Mouse (Mus musculus): ENCODE data around the gene Sowahc.

Sowahc gene

GRCm38 (mm10) chr10:59221473-59222270 lies at the start of gene Sowahc, which contains the start of gene Sept10:
Gene Sowahc, plus strand, starts transcription at chr10:59221953.
Gene Sept10, minus strand, starts transcription at chr10:59221847.
- WGBS, result under 1% methylated on average over 84 of the region's 84 CpGs

GRCm38 (mm10) chr10:59172539-59172938 lies 49.2 kb upstream of the Sowahc start:
- 92% methylated on average over 1 of the region's 1 CpGs for WGBS

- 89% methylated on average over 3 of the region's 3 CpGs for WGBS
Observed at GRCm38 (mm10) chr10:59179620-59180019, 42.1 kb upstream of the Sowahc start.

- WGBS, result 76% methylated on average over 3 of the region's 3 CpGs
Observed at GRCm38 (mm10) chr10:59182306-59182705, 39.4 kb upstream of the Sowahc start.

- WGBS, result 83% methylated on average over 5 of the region's 5 CpGs
Observed at GRCm38 (mm10) chr10:59194891-59195290, 26.9 kb upstream of the Sowahc start.

- 82% methylated on average over 3 of the region's 3 CpGs for WGBS
Observed at GRCm38 (mm10) chr10:59196763-59197162, 25.0 kb upstream of the Sowahc start.

- WGBS, result under 1% methylated on average over 39 of the region's 39 CpGs
Observed at GRCm38 (mm10) chr10:59220824-59221472, 805 bp upstream of the Sowahc start.

- 3% methylated on average over 49 of the region's 49 CpGs for WGBS
Observed at GRCm38 (mm10) chr10:59222271-59223101, 733 bp downstream of the Sowahc start.

GRCm38 (mm10) chr10:59223301-59223700 lies 1.5 kb downstream of the Sowahc start:
- 43% methylated on average over 14 of the region's 14 CpGs for WGBS

- 72% methylated on average over 4 of the region's 4 CpGs for WGBS
Observed at GRCm38 (mm10) chr10:59223890-59224289, 2.1 kb downstream of the Sowahc start.

- 89% methylated on average over 2 of the region's 2 CpGs for WGBS
Observed at GRCm38 (mm10) chr10:59225137-59225536, 3.4 kb downstream of the Sowahc start.

GRCm38 (mm10) chr10:59229205-59229820 lies 7.6 kb downstream of the Sowahc start:
- 43% methylated on average over 4 of the region's 4 CpGs for WGBS

GRCm38 (mm10) chr10:59235227-59235626 lies 13.5 kb downstream of the Sowahc start:
- WGBS, result 77% methylated on average over 2 of the region's 2 CpGs

GRCm38 (mm10) chr10:59235847-59236246 lies 14.1 kb downstream of the Sowahc start:
- 49% methylated on average over 4 of the region's 4 CpGs for WGBS

- 85% methylated on average over 6 of the region's 6 CpGs for WGBS
Observed at GRCm38 (mm10) chr10:59236486-59236885, 14.7 kb downstream of the Sowahc start.

GRCm38 (mm10) chr10:59237757-59238156 lies 16.0 kb downstream of the Sowahc start:
- 61% methylated on average over 3 of the region's 3 CpGs for WGBS

- 37% methylated on average over 3 of the region's 3 CpGs for WGBS
Observed at GRCm38 (mm10) chr10:59241141-59241541, 19.4 kb downstream of the Sowahc start.

- 87% methylated on average over 3 of the region's 3 CpGs for WGBS
Observed at GRCm38 (mm10) chr10:59249531-59249930, 27.8 kb downstream of the Sowahc start.

- WGBS, result 60% methylated on average over 2 of the region's 2 CpGs
Observed at GRCm38 (mm10) chr10:59250679-59251078, 28.9 kb downstream of the Sowahc start.

GRCm38 (mm10) chr10:59251980-59252379 lies 30.2 kb downstream of the Sowahc start:
- 84% methylated on average over 2 of the region's 2 CpGs for WGBS

- WGBS, result 88% methylated on average over 8 of the region's 8 CpGs
Observed at GRCm38 (mm10) chr10:59252396-59252795, 30.6 kb downstream of the Sowahc start.
